In genomic region chr1:186959380-186959779, GRCm38 (mm10) we compare ENCODE assay signal across 13 mouse cellular contexts. TPM values are rescaled to one million over a fixed set of nuclear protein-coding genes. Genes with fewer than 3 reads are reported as not detected.
A peak's percentile ranks its signal among the peaks of the same experiment; 100 is the strongest.
DNase-seq lines count a peak whose midpoint lies in the region; ATAC-seq and TF ChIP-seq lines count a peak whose summit lies in the region.
"Had no signal": no experiment of that assay in that cellular context is flagged by ENCODE, and none has a peak within 500 bp of the region (broad histone marks: within the 10 kb centered on the region; RNA-seq: fewer than 3 reads in every experiment).

No protein-coding gene starts in this region.

- ATAC-seq in kidney, postnatal 0 days (replicated peaks; ENCODE audit: low FRiP score, low read depth), result no peak
- no peak for ATAC-seq in kidney, embryonic 16.5 days (ENCODE audit: low FRiP score, low TSS enrichment)

- H3K36me3 ChIP-seq in kidney, postnatal 0 days (ENCODE audit: insufficient read depth, low read length), result no peaks in the 10 kb centered on the region
- no peaks in the 10 kb centered on the region for H3K36me3 ChIP-seq in kidney, embryonic 16.5 days (ENCODE audit: insufficient read depth, low read length)
- no peaks in the 10 kb centered on the region for H3K36me3 ChIP-seq in CH12.LX (replicated peaks in 1 of 2; ENCODE audit: control insufficient read depth in 1 of 2, insufficient read depth in 1 of 2, low read length in 1 of 2)
- H3K36me3 ChIP-seq: hindbrain, embryonic 12.5 days had no signal

- H3K79me2 ChIP-seq in CH12.LX (replicated peaks; ENCODE audit: control insufficient read depth, extremely low read depth, insufficient read depth, poor library complexity, severe bottlenecking), result no peaks in the 10 kb centered on the region

- H3K4me1 ChIP-seq in kidney, postnatal 0 days (replicated peaks; ENCODE audit: insufficient read depth, low read length), result no peaks in the 10 kb centered on the region
- H3K4me1 ChIP-seq in kidney, embryonic 16.5 days (ENCODE audit: insufficient read depth, low read length), result no peaks in the 10 kb centered on the region
- H3K4me1 ChIP-seq in CH12.LX (ENCODE audit: control insufficient read depth in 1 of 2, insufficient read depth in 2 of 2), result 0 out of 4 replicates have a peak, but pooled peaks cover 0 to 11% of the 10 kb centered on the region in 2 experiments
- H3K4me1 ChIP-seq in embryonic fibroblast, embryonic 13.5 days (ENCODE audit: control insufficient read depth, insufficient read depth, low read length), result no peaks in the 10 kb centered on the region

- no peak overlapping the region for H3K4me3 ChIP-seq in kidney, postnatal 0 days (replicated peaks; ENCODE audit: low read depth, low read length)
- no peak overlapping the region for H3K4me3 ChIP-seq in kidney, embryonic 16.5 days (ENCODE audit: low read length)
- no peak overlapping the region for H3K4me3 ChIP-seq in CH12.LX (replicated peaks in 1 of 3; ENCODE audit: low read depth in 2 of 3, low read length in 2 of 3, poor library complexity in 1 of 3)
- no peak overlapping the region for H3K4me3 ChIP-seq in embryonic fibroblast, embryonic 13.5 days (ENCODE audit: insufficient read depth, low read length)
- H3K4me3 ChIP-seq: hindbrain, embryonic 12.5 days had no signal

- in situ Hi-C loops in CH12.LX (cut with MboI; ENCODE audit: low pct_ligation_motif_present, low pct_unique_long_range_greater_than_20kb, low sequenced_read_pairs), result loop anchor here (25.0 kb wide), 1 partner anchor 122 kb away; no protein-coding TSS in a partner anchor

- H3K27me3 ChIP-seq in kidney, postnatal 0 days (ENCODE audit: insufficient read depth, low read length), result no peaks in the 10 kb centered on the region
- no peaks in the 10 kb centered on the region for H3K27me3 ChIP-seq in kidney, embryonic 16.5 days (ENCODE audit: insufficient read depth, low read length)
- no peaks in the 10 kb centered on the region for H3K27me3 ChIP-seq in CH12.LX (replicated peaks)
- H3K27me3 ChIP-seq: hindbrain, embryonic 12.5 days had no signal

- TF ChIP-seq POLR2A in CH12.LX (IDR thresholded peaks at IDR 0.05; ENCODE audit: low read depth, low read length), result no peak
- TF ChIP-seq POLR2A in embryonic fibroblast, embryonic 13.5 days (IDR thresholded peaks at IDR 0.05; ENCODE audit: low read depth, low read length), result no peak

- H3K9ac ChIP-seq in kidney, postnatal 0 days (ENCODE audit: low read depth, low read length), result no peak overlapping the region
- H3K9ac ChIP-seq in kidney, embryonic 16.5 days (replicated peaks; ENCODE audit: low read length), result no peak overlapping the region
- H3K9ac ChIP-seq in CH12.LX (ENCODE audit: insufficient read depth, low read depth), result no peak overlapping the region
- H3K9ac ChIP-seq: hindbrain, embryonic 12.5 days had no signal

- no peak for DNase-seq in kidney, postnatal 0 days (ENCODE audit: low spot score)
- peak; percentile 61 for DNase-seq in CH12.LX (ENCODE audit: extremely low read depth)
- DNase-seq in NIH3T3 (ENCODE audit: low read depth), result peak; percentile 30
- no peak for DNase-seq in layer of hippocampus, postnatal 10 days (ENCODE audit: low spot score in 2 of 2)
- no peak for DNase-seq in ovary, postnatal 10 days (ENCODE audit: low spot score)
- DNase-seq: cerebellum, adult 18-20 months; gastrocnemius, postnatal 36 days; layer of hippocampus, postnatal 36 days; thymus, adult 2 months had no signal

- dilution Hi-C loops in CH12.LX (cut with MboI; ENCODE audit: extremely low pct_ligation_motif_present, extremely low pct_unique_long_range_greater_than_20kb, low sequenced_read_pairs), result no loop called here

- TF ChIP-seq CTCF in kidney, postnatal 0 days (IDR thresholded peaks at IDR 0.05; ENCODE audit: low read depth), result peak; percentile 57
- peak; percentile 46 to 66; a peak in 3 of 4 replicates for TF ChIP-seq CTCF in CH12.LX (conservative IDR thresholded peaks at IDR 0.05 in 1 of 2, IDR thresholded peaks at IDR 0.05 in 1 of 2; ENCODE audit: low read depth in 2 of 2, low read length in 2 of 2)
- 0 out of 2 replicates have a peak, but pooled peaks have one; percentile 2 for TF ChIP-seq CTCF in embryonic fibroblast, embryonic 13.5 days (IDR thresholded peaks at IDR 0.05; ENCODE audit: borderline replicate concordance, insufficient read depth, low read length)

- no peaks in the 10 kb centered on the region for H3K9me3 ChIP-seq in kidney, postnatal 0 days (replicated peaks; ENCODE audit: low read length)
- H3K9me3 ChIP-seq in kidney, embryonic 16.5 days (ENCODE audit: low read length), result no peaks in the 10 kb centered on the region
- no peaks in the 10 kb centered on the region for H3K9me3 ChIP-seq in CH12.LX (replicated peaks; ENCODE audit: low read length)
- H3K9me3 ChIP-seq: hindbrain, embryonic 12.5 days had no signal

- H3K4me2 ChIP-seq in kidney, postnatal 0 days (ENCODE audit: low read length), result no peak overlapping the region
- no peak overlapping the region for H3K4me2 ChIP-seq in kidney, embryonic 16.5 days (replicated peaks; ENCODE audit: low read depth, low read length)
- no peak overlapping the region for H3K4me2 ChIP-seq in CH12.LX (ENCODE audit: insufficient read depth, low read depth, poor library complexity, severe bottlenecking)
- H3K4me2 ChIP-seq: hindbrain, embryonic 12.5 days had no signal

- no peak overlapping the region for H3K27ac ChIP-seq in kidney, postnatal 0 days
- H3K27ac ChIP-seq in kidney, embryonic 16.5 days (ENCODE audit: low read length), result no peak overlapping the region
- no peak overlapping the region for H3K27ac ChIP-seq in CH12.LX (ENCODE audit: insufficient read depth, low read depth)
- H3K27ac ChIP-seq in embryonic fibroblast, embryonic 13.5 days (ENCODE audit: insufficient read depth, low read length), result no peak overlapping the region
- H3K27ac ChIP-seq: hindbrain, embryonic 12.5 days had no signal

- no peak for TF ChIP-seq EP300 in CH12.LX (IDR thresholded peaks at IDR 0.05; ENCODE audit: low read length)

- WGBS in kidney, postnatal 0 days, result 58% methylated on average over 4 of the region's 4 CpGs
- 51% methylated on average over 4 of the region's 4 CpGs for WGBS in kidney, embryonic 16.5 days

- TF ChIP-seq RAD21 in CH12.LX (IDR thresholded peaks at IDR 0.05; ENCODE audit: low read depth, low read length), result peak; percentile 64

TF ChIP-seq in CH12.LX, 34 proteins besides CTCF, POLR2A, EP300 and RAD21:
- TF ChIP-seq ZNF384 (IDR thresholded peaks at IDR 0.05; ENCODE audit: low read depth, low read length) (no peak), SMC3 (IDR thresholded peaks at IDR 0.05; ENCODE audit: low read depth, low read length) (peak; percentile 89)

RNA-seq across cellular contexts. Expression of gene D1Pas1, which starts 7.8 kb away (rescaled TPM):
- polyA plus RNA-seq in kidney, postnatal 0 days (2015; fragmentation: Nextera tagmentation; extraction: Ambion mirVana), result not detected in 2 replicates
- polyA plus RNA-seq in kidney, embryonic 16.5 days (2015; fragmentation: Nextera tagmentation; extraction: Ambion mirVana), result 0.05 TPM in 1 of 2 replicates, not detected in the other
- total RNA-seq in CH12.LX (2012; rRNA removed) (not detected in 2 replicates), CH12.LX (2014; rRNA removed) (not detected in 2 replicates)
- polyA plus RNA-seq in CH12.LX (2012; ENCODE audit: insufficient read length, low read depth), result not detected in 2 replicates
- 0.16 TPM in 1 of 2 replicates, not detected in the other for polyA plus RNA-seq in embryonic fibroblast, embryonic 13.5 days (2011; ENCODE audit: insufficient read length, low read depth, missing spikeins)
- under 1 TPM; 0.13 to 0.14 TPM for total RNA-seq in layer of hippocampus, postnatal 10 days (2021)
- total RNA-seq: gastrocnemius, postnatal 36 days; layer of hippocampus, postnatal 36 days had no signal
- polyA plus RNA-seq: neural tube, embryonic 11.5 days; thymus, adult 2 months had no signal

Comparison
In these comparisons a context has a peak if more than half of its experiments do, and no peak if none do; other contexts are left out.
1. DNase-seq: peak in CH12.LX (single experiment) and NIH3T3 (single experiment); none in kidney, postnatal 0 days (single experiment), layer of hippocampus, postnatal 10 days (0 of 2) and ovary, postnatal 10 days (single experiment).
2. CTCF ChIP-seq: peak in every context shown above with its lines; median percentile 57 in kidney, postnatal 0 days; 56 in CH12.LX; 2 in embryonic fibroblast, embryonic 13.5 days.